Mouse (Mus musculus): ENCODE measurements around the gene Gm10100.
"Not testable (repeated sequence)": the region's sequence is repeated elsewhere in the genome, so short reads cannot be mapped to it uniquely, and the experiment has no call there.

The Gm10100 gene

DNA sequence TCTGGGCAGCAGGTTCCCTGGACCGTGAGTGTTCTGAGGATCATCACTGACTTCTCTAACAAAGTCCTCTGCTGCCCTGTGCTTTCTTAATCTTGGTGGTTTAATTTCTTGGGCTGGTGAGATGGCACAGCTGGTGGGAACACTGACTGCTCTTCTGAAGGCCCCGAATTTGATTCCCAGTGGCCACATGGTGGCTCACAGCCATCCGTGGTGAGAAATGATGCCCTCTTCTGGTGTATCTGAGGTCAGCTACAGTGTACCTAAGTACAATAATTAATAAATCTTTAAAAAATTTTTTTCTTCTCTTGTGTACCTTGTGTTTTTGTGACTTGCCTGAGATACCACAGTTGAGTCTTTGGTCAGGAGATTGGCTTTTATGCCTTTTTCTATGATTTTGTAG is 26.0 kb downstream of the Gm10100 start:
- DNase-seq (ENCODE audit: low read depth): not testable (repeated sequence)

- DNase-seq (ENCODE audit: low read depth): no peak
Measured at GRCm38 (mm10) chr10:77753448-77753847, 27.2 kb downstream of the Gm10100 start.

- DNase-seq (ENCODE audit: low read depth): not testable (repeated sequence)
Measured at GRCm38 (mm10) chr10:77759582-77759981, 33.3 kb downstream of the Gm10100 start, which contains the start of gene Gm3233. Gene Gm3233, minus strand, starts transcription at chr10:77759682.

GRCm38 (mm10) chr10:77769727-77770126 is 43.4 kb downstream of the Gm10100 start:
- DNase-seq (ENCODE audit: low read depth): no peak

DNA sequence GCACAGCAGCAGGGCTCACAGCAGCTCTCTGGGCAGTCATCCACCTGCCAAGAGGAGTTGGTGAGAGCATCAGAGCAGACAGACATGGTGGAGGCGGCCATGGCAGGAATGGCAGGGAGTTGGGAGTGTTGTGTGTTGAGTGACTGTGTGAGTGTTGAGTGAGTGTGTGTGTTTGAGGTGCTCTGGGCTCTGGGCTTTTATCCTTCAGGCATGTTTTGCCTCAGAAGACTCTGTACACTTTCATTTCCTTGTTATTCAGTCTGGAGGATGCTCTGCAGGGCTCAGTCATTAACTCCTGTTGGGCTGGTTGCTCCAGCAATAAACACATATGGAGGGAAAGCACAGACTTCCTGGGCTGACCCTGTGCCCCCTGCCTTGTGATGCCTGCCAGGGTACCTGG is 44.9 kb downstream of the Gm10100 start, which contains the start of gene Gm3238:
Gene Gm3238 (minus strand): TSS at position 101 of the 400 bp plus-strand sequence.
- DNase-seq (ENCODE audit: low read depth): not testable (repeated sequence)

DNA sequence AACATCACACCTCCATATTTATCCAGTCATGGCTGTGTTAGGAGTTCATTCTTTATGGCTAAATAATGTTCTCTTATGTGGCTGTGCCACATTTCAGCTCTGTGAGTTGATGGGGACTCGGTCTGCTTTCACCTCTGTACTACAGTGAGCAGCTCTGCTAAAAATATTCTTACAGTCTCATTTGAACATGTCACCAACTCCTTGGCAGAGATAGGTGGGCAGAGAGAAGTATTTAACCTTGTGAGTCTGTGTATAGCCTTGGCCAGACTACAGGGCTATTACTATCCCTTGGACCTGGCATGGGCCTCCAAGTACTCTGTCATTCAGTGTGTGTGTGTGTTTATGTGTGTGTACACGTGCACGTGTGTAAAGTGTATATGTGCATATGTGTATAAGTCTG is 45.9 kb downstream of the Gm10100 start:
- not testable (repeated sequence) for DNase-seq (ENCODE audit: low read depth)
